Mouse (Mus musculus) midbrain, embryonic 10.5 days (tissue): ENCODE data around the gene Phactr3. TPM values are rescaled to one million over a fixed set of nuclear protein-coding genes. Genes with fewer than 3 reads are reported as not detected.

ENCODE experiments used
- DNase-seq: peaks from one replicate; pipeline ENCODE4 v3.0.0-alpha.2; 2017; ENCODE audit warnings: low spot score
- H3K27ac ChIP-seq: fragments of 300-500 bp; sonication (generic); replicated peaks from 2 replicates; pipeline ENCODE4 v1.5.1; 2016; ENCODE audit warnings: mild to moderate bottlenecking
- H3K27me3 ChIP-seq: fragments of 300-500 bp; sonication (generic); 2 replicates; pipeline ENCODE4 v1.6.1; 2016; ENCODE audit warnings: low read depth, mild to moderate bottlenecking; ENCODE audit not compliant: poor library complexity, severe bottlenecking
- H3K36me3 ChIP-seq: fragments of 300-500 bp; sonication (generic); 2 replicates; pipeline ENCODE4 v1.6.1; 2016; ENCODE audit warnings: mild to moderate bottlenecking, moderate library complexity
- H3K4me1 ChIP-seq: fragments of 300-500 bp; sonication (generic); 2 replicates; pipeline ENCODE4 v1.6.1; 2016
- H3K4me3 ChIP-seq: fragments of 300-500 bp; sonication (generic); 2 replicates; pipeline ENCODE4 v1.5.1; 2016; ENCODE audit warnings: mild to moderate bottlenecking, moderate library complexity
- H3K9me3 ChIP-seq: fragments of 300-500 bp; sonication (generic); replicated peaks from 2 replicates; pipeline ENCODE4 v1.6.1; 2016; ENCODE audit warnings: mild to moderate bottlenecking
- WGBS: fragments of 180-500 bp; shearing (Covaris S2); methylation state at CpG from one replicate; pipeline ENCODE4 v1.1.7; 2016; 5-methylcytosine and 5-hydroxymethylcytosine counted together
- polyA plus RNA-seq: library from polyadenylated mRNA; unstranded; fragments of >200 nt; fragmentation: Nextera tagmentation; extraction: Ambion mirVana; gene quantifications from 2 replicates; pipeline ENCODE4 v1.2.1, GENCODE M21; 2016

Gene Phactr3
- polyA plus RNA-seq, 1 experiment from 2014 or later = 5.8 TPM

- Histone ChIP-seq H3K9me3 (no peaks in the 10 kb centered on the region), H3K4me1 (peaks cover 5% of the 10 kb centered on the region; the same call in 1 of the 2 replicates), H3K36me3 (no peaks in the 10 kb centered on the region), H3K4me3 (no peak overlapping the region), H3K27me3 (no peaks in the 10 kb centered on the region), H3K27ac (no peak overlapping the region)
- peak; percentile 28 for DNase-seq
- WGBS = 86% methylated on average over 5 of the region's 5 CpGs
These were observed 168.5 kb downstream of the Phactr3 start for GRCm38 (mm10) chr2:178287285-178287684.

GRCm38 (mm10) chr2:178288666-178289065 is 169.9 kb downstream of the Phactr3 start:
- H3K4me3 ChIP-seq = no peak overlapping the region
- WGBS = 85% methylated on average over 3 of the region's 3 CpGs
- H3K27me3 ChIP-seq = no peaks in the 10 kb centered on the region

GRCm38 (mm10) chr2:178303453-178304187 is 184.8 kb downstream of the Phactr3 start:
- H3K4me1 ChIP-seq = peaks cover 28% of the 10 kb centered on the region
- H3K27me3 ChIP-seq = no peaks in the 10 kb centered on the region
- H3K27ac ChIP-seq = peak overlapping the region; percentile 76
- no peak overlapping the region for H3K4me3 ChIP-seq
- 66% methylated on average over 8 of the region's 8 CpGs for WGBS
- H3K9me3 ChIP-seq = no peaks in the 10 kb centered on the region
- H3K36me3 ChIP-seq = no peaks in the 10 kb centered on the region
- peak; percentile 45 for DNase-seq

More at GRCm38 (mm10) chr2:178288666-178289065, 169.9 kb downstream of the Phactr3 start:
- Histone ChIP-seq H3K27ac (no peak overlapping the region), H3K9me3 (no peaks in the 10 kb centered on the region), H3K36me3 (no peaks in the 10 kb centered on the region), H3K4me1 (peaks cover 5% of the 10 kb centered on the region; the same call in 1 of the 2 replicates)
- no peak for DNase-seq

GRCm38 (mm10) chr2:178304188-178304529 is 185.4 kb downstream of the Phactr3 start:
- Histone ChIP-seq H3K27ac (peak overlapping the region; percentile 57), H3K9me3 (no peaks in the 10 kb centered on the region), H3K4me1 (peaks cover 28% of the 10 kb centered on the region), H3K36me3 (no peaks in the 10 kb centered on the region), H3K27me3 (no peaks in the 10 kb centered on the region), H3K4me3 (no peak overlapping the region)
- 73% methylated on average over 1 of the region's 1 CpGs for WGBS
- no peak for DNase-seq

- WGBS = 88% methylated on average over 6 of the region's 6 CpGs
- no peaks in the 10 kb centered on the region for H3K36me3 ChIP-seq
- no peak overlapping the region for H3K27ac ChIP-seq
- no peak overlapping the region for H3K4me3 ChIP-seq
- no peaks in the 10 kb centered on the region for H3K9me3 ChIP-seq
- H3K4me1 ChIP-seq = peaks cover 28% of the 10 kb centered on the region
- DNase-seq = no peak
- H3K27me3 ChIP-seq = no peaks in the 10 kb centered on the region
These were observed 185.9 kb downstream of the Phactr3 start for GRCm38 (mm10) chr2:178304669-178305068.

- DNase-seq = no peak
- no peak overlapping the region for H3K4me3 ChIP-seq
- H3K4me1 ChIP-seq = no peaks in the 10 kb centered on the region; the same call in 1 of the 2 replicates
- no peaks in the 10 kb centered on the region for H3K9me3 ChIP-seq
- WGBS = 84% methylated on average over 7 of the region's 7 CpGs
- H3K27ac ChIP-seq = no peak overlapping the region
- H3K27me3 ChIP-seq = no peaks in the 10 kb centered on the region
- no peaks in the 10 kb centered on the region for H3K36me3 ChIP-seq
These were observed 194.8 kb downstream of the Phactr3 start for GRCm38 (mm10) chr2:178313539-178313938.

- H3K9me3 ChIP-seq = no peaks in the 10 kb centered on the region
- no peaks in the 10 kb centered on the region for H3K4me1 ChIP-seq
- H3K36me3 ChIP-seq = no peaks in the 10 kb centered on the region
- WGBS = 94% methylated on average over 1 of the region's 1 CpGs
- DNase-seq = no peak
- H3K27me3 ChIP-seq = no peaks in the 10 kb centered on the region
- H3K27ac ChIP-seq = no peak overlapping the region
- H3K4me3 ChIP-seq = no peak overlapping the region
These were observed 197.5 kb downstream of the Phactr3 start for GRCm38 (mm10) chr2:178316281-178316680.

GRCm38 (mm10) chr2:178319766-178320165 is 201.0 kb downstream of the Phactr3 start:
- Histone ChIP-seq H3K9me3 (no peaks in the 10 kb centered on the region), H3K27me3 (no peaks in the 10 kb centered on the region), H3K36me3 (no peaks in the 10 kb centered on the region), H3K4me3 (no peak overlapping the region), H3K27ac (no peak overlapping the region), H3K4me1 (no peaks in the 10 kb centered on the region)
- no peak for DNase-seq
- whole genome bisulfite sequencing = 89% methylated on average over 7 of the region's 7 CpGs

- Histone ChIP-seq H3K36me3 (no peaks in the 10 kb centered on the region), H3K4me1 (no peaks in the 10 kb centered on the region), H3K27me3 (no peaks in the 10 kb centered on the region), H3K27ac (no peak overlapping the region), H3K9me3 (no peaks in the 10 kb centered on the region), H3K4me3 (no peak overlapping the region)
- WGBS = 86% methylated on average over 10 of the region's 10 CpGs
- DNase-seq = no peak
These were observed 202.5 kb downstream of the Phactr3 start for GRCm38 (mm10) chr2:178321271-178321670.

- Histone ChIP-seq H3K4me1 (peaks cover 13% of the 10 kb centered on the region), H3K36me3 (no peaks in the 10 kb centered on the region), H3K27ac (no peak overlapping the region), H3K27me3 (no peaks in the 10 kb centered on the region), H3K4me3 (no peak overlapping the region), H3K9me3 (no peaks in the 10 kb centered on the region)
- WGBS = 95% methylated on average over 3 of the region's 3 CpGs
- no peak for DNase-seq
These were observed 205.6 kb downstream of the Phactr3 start for GRCm38 (mm10) chr2:178324410-178324809.

- no peaks in the 10 kb centered on the region for H3K9me3 ChIP-seq
- H3K27me3 ChIP-seq = no peaks in the 10 kb centered on the region
- H3K36me3 ChIP-seq = no peaks in the 10 kb centered on the region
- H3K4me3 ChIP-seq = no peak overlapping the region
- 82% methylated on average over 4 of the region's 4 CpGs for WGBS
- no peak for DNase-seq
- H3K4me1 ChIP-seq = peaks cover 13% of the 10 kb centered on the region
- no peak overlapping the region for H3K27ac ChIP-seq
These were observed 206.0 kb downstream of the Phactr3 start for GRCm38 (mm10) chr2:178324818-178325217.

- Histone ChIP-seq H3K4me3 (no peak overlapping the region), H3K4me1 (peaks cover 13% of the 10 kb centered on the region), H3K27ac (no peak overlapping the region), H3K9me3 (no peaks in the 10 kb centered on the region), H3K27me3 (no peaks in the 10 kb centered on the region), H3K36me3 (no peaks in the 10 kb centered on the region)
- no peak for DNase-seq
- 91% methylated on average over 10 of the region's 10 CpGs for WGBS
These were observed 207.3 kb downstream of the Phactr3 start for GRCm38 (mm10) chr2:178326067-178326466.

- no peaks in the 10 kb centered on the region for H3K9me3 ChIP-seq
- H3K27ac ChIP-seq = peak overlapping the region; percentile 43; the same call in 1 of the 2 replicates
- no peak for DNase-seq
- no peaks in the 10 kb centered on the region for H3K36me3 ChIP-seq
- peaks cover 13% of the 10 kb centered on the region for H3K4me1 ChIP-seq
- H3K27me3 ChIP-seq = no peaks in the 10 kb centered on the region
- peak overlapping the region; percentile 22; the same call in 1 of the 2 replicates for H3K4me3 ChIP-seq
- WGBS = 41% methylated on average over 5 of the region's 5 CpGs
These were observed 208.1 kb downstream of the Phactr3 start for GRCm38 (mm10) chr2:178326750-178327465.
